Mouse (Mus musculus) heart, embryonic 10.5 days (tissue): ENCODE results near the gene Gm572. TPM values are rescaled to one million over a fixed set of nuclear protein-coding genes. Genes with fewer than 3 reads are reported as not detected.

Source experiments
- DNase-seq: peaks from one replicate; pipeline ENCODE4 v3.0.0-alpha.2; 2017; ENCODE audit warnings: low spot score
- H3K27ac ChIP-seq: fragments of 300-500 bp; sonication (generic); 2 replicates; pipeline ENCODE4 v1.5.1; 2016; ENCODE audit warnings: mild to moderate bottlenecking
- H3K27me3 ChIP-seq: fragments of 300-500 bp; sonication (generic); 2 replicates; pipeline ENCODE4 v1.6.1; 2016; ENCODE audit warnings: mild to moderate bottlenecking; ENCODE audit not compliant: poor library complexity, insufficient read depth, severe bottlenecking
- H3K36me3 ChIP-seq: fragments of 300-500 bp; sonication (generic); 2 replicates; pipeline ENCODE4 v1.6.1; 2016; ENCODE audit warnings: mild to moderate bottlenecking, moderate library complexity
- H3K4me1 ChIP-seq: fragments of 300-500 bp; sonication (generic); 2 replicates; pipeline ENCODE4 v1.6.1; 2016; ENCODE audit warnings: mild to moderate bottlenecking
- H3K4me3 ChIP-seq: fragments of 300-500 bp; sonication (generic); 2 replicates; pipeline ENCODE4 v1.5.1; 2016; ENCODE audit warnings: mild to moderate bottlenecking, moderate library complexity
- H3K9me3 ChIP-seq: fragments of 300-500 bp; sonication (generic); 2 replicates; pipeline ENCODE4 v1.6.1; 2016; ENCODE audit warnings: mild to moderate bottlenecking, moderate library complexity
- WGBS: fragments of 180-500 bp; shearing (Covaris S2); methylation state at CpG from one replicate; pipeline ENCODE4 v1.1.7; 2016; 5-methylcytosine and 5-hydroxymethylcytosine counted together
- polyA plus RNA-seq: library from polyadenylated mRNA; unstranded; fragments of >200 nt; fragmentation: Nextera tagmentation; extraction: Ambion mirVana; gene quantifications from 2 replicates; pipeline ENCODE4 v1.2.1, GENCODE M21; 2016

The Gm572 gene
- polyA plus RNA-seq, 1 experiment from 2014 or later = not detected

GRCm38 (mm10) chr4:148632013-148632692, 11.0 kb upstream of the Gm572 start:
- Histone ChIP-seq H3K4me3 (no peak overlapping the region), H3K27ac (no peak overlapping the region), H3K4me1 (peaks cover 3% of the 10 kb centered on the region; the same call in 1 of the 2 replicates), H3K9me3 (no peaks in the 10 kb centered on the region), H3K36me3 (no peaks in the 10 kb centered on the region), H3K27me3 (no peaks in the 10 kb centered on the region)
- DNase-seq = no peak
- WGBS = 63% methylated on average over 3 of the region's 3 CpGs

DNA sequence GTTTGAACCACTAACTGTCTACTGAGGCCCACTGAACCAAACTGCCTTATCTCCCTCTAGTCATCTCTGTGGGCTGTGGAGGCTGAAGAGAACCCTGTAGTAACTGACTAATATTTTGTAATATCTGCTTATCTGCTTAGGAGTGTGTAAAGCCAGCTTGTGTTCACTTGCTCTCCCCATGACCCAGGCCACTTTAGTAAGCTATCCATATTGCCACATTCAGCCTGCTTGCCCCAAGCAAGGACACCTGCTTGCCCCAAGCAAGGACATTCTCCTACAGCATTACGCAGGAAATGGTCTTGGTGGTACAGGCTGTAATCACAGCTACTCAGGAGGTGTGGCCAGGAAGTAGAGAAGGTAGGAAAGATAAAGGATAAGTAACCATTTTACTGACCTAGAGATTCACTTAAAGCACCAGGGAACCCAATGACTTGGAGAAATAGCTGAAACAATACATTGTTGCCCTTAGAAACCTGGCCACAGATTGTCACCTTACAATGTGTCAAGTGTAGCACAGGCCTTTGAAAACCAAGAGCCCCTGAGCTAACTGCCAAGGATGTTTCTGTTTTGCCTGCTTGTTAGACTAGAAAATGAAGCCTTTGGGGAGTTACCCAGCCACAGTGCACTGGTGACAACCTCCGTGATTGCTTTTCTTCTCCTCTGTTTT, 9.6 kb upstream of the Gm572 start:
- WGBS = 61% methylated on average over 2 of the region's 2 CpGs
- H3K4me3 ChIP-seq = no peak overlapping the region
- no peaks in the 10 kb centered on the region for H3K9me3 ChIP-seq
- no peaks in the 10 kb centered on the region for H3K36me3 ChIP-seq
- no peak overlapping the region for H3K27ac ChIP-seq
- no peaks in the 10 kb centered on the region for H3K27me3 ChIP-seq
- H3K4me1 ChIP-seq = 0 out of 2 replicates have a peak, but pooled peaks cover 3% of the 10 kb centered on the region
- DNase-seq = no peak

DNA sequence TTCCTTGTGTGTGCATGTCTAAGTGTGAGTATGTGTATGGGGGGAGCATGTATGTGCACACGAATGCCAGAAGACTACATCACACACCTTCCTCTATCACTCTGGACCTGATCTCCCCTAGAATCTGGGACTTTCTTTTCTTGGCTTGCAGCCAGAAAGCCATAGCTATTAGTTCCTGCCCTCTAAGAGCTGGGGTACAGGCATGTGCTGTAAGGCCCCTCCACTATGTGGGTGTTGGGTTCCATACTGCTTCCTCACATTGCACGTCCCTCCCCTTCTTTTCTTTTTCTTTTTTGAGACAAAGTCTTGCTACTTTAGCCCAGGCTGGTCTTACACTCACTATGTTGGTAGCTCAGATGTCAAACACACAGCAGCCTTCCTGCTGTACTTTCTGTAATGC, 7.8 kb upstream of the Gm572 start:
- Histone ChIP-seq H3K4me3 (no peak overlapping the region), H3K27ac (no peak overlapping the region), H3K36me3 (no peaks in the 10 kb centered on the region), H3K9me3 (no peaks in the 10 kb centered on the region), H3K27me3 (no peaks in the 10 kb centered on the region), H3K4me1 (0 out of 2 replicates have a peak, but pooled peaks cover 3% of the 10 kb centered on the region)
- DNase-seq = no peak
- WGBS = 80% methylated on average over 2 of the region's 2 CpGs

GRCm38 (mm10) chr4:148638302-148638701, 4.8 kb upstream of the Gm572 start:
- Histone ChIP-seq H3K9me3 (no peaks in the 10 kb centered on the region), H3K36me3 (no peaks in the 10 kb centered on the region), H3K27me3 (no peaks in the 10 kb centered on the region), H3K4me3 (no peak overlapping the region), H3K27ac (no peak overlapping the region), H3K4me1 (0 out of 2 replicates have a peak, but pooled peaks cover 3% of the 10 kb centered on the region)
- WGBS = 42% methylated on average over 9 of the region's 9 CpGs
- no peak for DNase-seq

GRCm38 (mm10) chr4:148639455-148639854, 3.7 kb upstream of the Gm572 start:
- Histone ChIP-seq H3K27ac (no peak overlapping the region), H3K4me1 (peaks cover 13% of the 10 kb centered on the region), H3K9me3 (no peaks in the 10 kb centered on the region), H3K36me3 (no peaks in the 10 kb centered on the region), H3K27me3 (no peaks in the 10 kb centered on the region), H3K4me3 (no peak overlapping the region)
- WGBS = 78% methylated on average over 2 of the region's 2 CpGs
- no peak for DNase-seq

- no peak overlapping the region for H3K4me3 ChIP-seq
- WGBS = 83% methylated on average over 5 of the region's 5 CpGs
- DNase-seq = no peak
- H3K9me3 ChIP-seq = no peaks in the 10 kb centered on the region
- H3K4me1 ChIP-seq = peaks cover 13% of the 10 kb centered on the region
- no peaks in the 10 kb centered on the region for H3K36me3 ChIP-seq
- H3K27ac ChIP-seq = no peak overlapping the region
- H3K27me3 ChIP-seq = no peaks in the 10 kb centered on the region
Measured at GRCm38 (mm10) chr4:148641121-148641520, 2.0 kb upstream of the Gm572 start.

GRCm38 (mm10) chr4:148644157-148644511, 1.0 kb downstream of the Gm572 start:
- peak overlapping the region; percentile 72 for H3K27ac ChIP-seq
- H3K9me3 ChIP-seq = no peaks in the 10 kb centered on the region
- no peaks in the 10 kb centered on the region for H3K27me3 ChIP-seq
- H3K36me3 ChIP-seq = no peaks in the 10 kb centered on the region
- H3K4me3 ChIP-seq = peak overlapping the region; percentile 40
- peak; percentile 84 for DNase-seq
- H3K4me1 ChIP-seq = peaks cover 10% of the 10 kb centered on the region
- WGBS = 2% methylated on average over 9 of the region's 9 CpGs

DNA sequence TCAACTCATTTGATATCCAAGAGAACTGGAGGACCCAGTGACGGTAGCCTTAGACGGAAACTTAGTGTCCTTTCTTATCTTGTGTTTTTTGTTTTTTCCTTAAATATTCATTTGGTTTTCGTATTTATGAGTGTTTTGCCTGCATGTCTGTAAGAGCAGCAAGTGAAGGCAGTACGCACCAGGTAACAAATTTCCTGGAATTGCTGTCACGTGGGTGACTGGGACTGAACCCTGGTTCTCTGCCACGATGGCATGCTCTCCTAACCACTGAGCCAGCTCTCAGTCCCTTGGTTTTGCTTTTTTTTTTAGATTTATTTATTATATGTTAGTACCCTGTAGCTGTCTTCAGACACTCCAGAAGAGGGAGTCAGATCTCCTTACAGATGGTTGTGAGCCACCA, 1.8 kb downstream of the Gm572 start:
- H3K27ac ChIP-seq = no peak overlapping the region
- H3K36me3 ChIP-seq = no peaks in the 10 kb centered on the region
- peaks cover 10% of the 10 kb centered on the region for H3K4me1 ChIP-seq
- no peak for DNase-seq
- H3K4me3 ChIP-seq = no peak overlapping the region
- H3K9me3 ChIP-seq = no peaks in the 10 kb centered on the region
- H3K27me3 ChIP-seq = no peaks in the 10 kb centered on the region
- 86% methylated on average over 6 of the region's 6 CpGs for WGBS

- no peaks in the 10 kb centered on the region for H3K27me3 ChIP-seq
- H3K27ac ChIP-seq = peak overlapping the region; percentile 69
- H3K36me3 ChIP-seq = no peaks in the 10 kb centered on the region
- DNase-seq = peak; percentile 86
- 35% methylated on average over 11 of the region's 11 CpGs for WGBS
- peaks cover 10% of the 10 kb centered on the region for H3K4me1 ChIP-seq
- H3K9me3 ChIP-seq = no peaks in the 10 kb centered on the region
- peak overlapping the region; percentile 34; the same call in 1 of the 2 replicates for H3K4me3 ChIP-seq
Measured at GRCm38 (mm10) chr4:148646616-148647015, 3.5 kb downstream of the Gm572 start.

DNA sequence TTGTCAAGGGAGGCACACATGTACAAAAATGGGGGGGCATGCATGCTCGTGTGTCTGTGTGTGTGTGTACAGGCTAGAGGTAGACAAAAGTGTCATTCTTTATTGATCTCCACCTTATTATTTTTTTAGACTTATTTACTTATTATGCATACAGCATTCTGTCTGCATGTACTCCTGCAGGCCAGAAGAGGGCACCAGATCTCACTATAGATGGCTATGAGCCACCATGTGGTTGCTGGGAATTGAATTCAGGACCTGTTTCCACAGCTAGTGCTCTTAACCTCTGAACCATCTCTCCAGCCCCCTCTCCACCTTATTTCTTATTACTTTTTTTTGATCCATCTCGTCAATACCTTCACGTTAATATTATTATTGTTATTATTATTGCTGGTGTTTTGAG, 6.2 kb downstream of the Gm572 start:
- no peak for DNase-seq
- Histone ChIP-seq H3K27ac (no peak overlapping the region), H3K9me3 (peaks cover 7% of the 10 kb centered on the region; the same call in 1 of the 2 replicates), H3K4me1 (peaks cover 1% of the 10 kb centered on the region), H3K4me3 (no peak overlapping the region), H3K27me3 (no peaks in the 10 kb centered on the region), H3K36me3 (no peaks in the 10 kb centered on the region)
- 53% methylated on average over 3 of the region's 3 CpGs for WGBS

- H3K4me3 ChIP-seq = no peak overlapping the region
- no peaks in the 10 kb centered on the region for H3K27me3 ChIP-seq
- WGBS = 74% methylated on average over 9 of the region's 9 CpGs
- DNase-seq = no peak
- no peaks in the 10 kb centered on the region for H3K36me3 ChIP-seq
- no peak overlapping the region for H3K27ac ChIP-seq
- H3K4me1 ChIP-seq = peaks cover under 1% of the 10 kb centered on the region; the same call in 1 of the 2 replicates
- H3K9me3 ChIP-seq = peaks cover 7% of the 10 kb centered on the region; the same call in 1 of the 2 replicates
Measured at GRCm38 (mm10) chr4:148651045-148651444, 7.9 kb downstream of the Gm572 start.

GRCm38 (mm10) chr4:148654701-148655398, 11.7 kb downstream of the Gm572 start:
- Histone ChIP-seq H3K27me3 (peaks cover 3% of the 10 kb centered on the region; the same call in 1 of the 2 replicates), H3K36me3 (no peaks in the 10 kb centered on the region), H3K9me3 (peaks cover 7% of the 10 kb centered on the region; the same call in 1 of the 2 replicates), H3K4me1 (peaks cover 19% of the 10 kb centered on the region), H3K4me3 (no peak overlapping the region), H3K27ac (no peak overlapping the region)
- 86% methylated on average over 18 of the region's 18 CpGs for WGBS
- DNase-seq = no peak
